Mouse (Mus musculus): Measurements from ENCODE around the gene Tmem189.
A peak's percentile ranks its signal among the peaks of the same experiment; 100 is the strongest.

Tmem189 gene

GRCm38 (mm10) chr2:167679902-167680430 is 9.7 kb downstream of the Tmem189 start:
- peak; percentile 93 for DNase-seq (ENCODE audit: low spot score)

GRCm38 (mm10) chr2:167678600-167678999 is 11.0 kb downstream of the Tmem189 start:
- DNase-seq (ENCODE audit: low spot score), result peak; percentile 70

- no peak for DNase-seq (ENCODE audit: low spot score)
These were observed 14.3 kb downstream of the Tmem189 start for GRCm38 (mm10) chr2:167675120-167675909.

GRCm38 (mm10) chr2:167672212-167672685 is 17.4 kb downstream of the Tmem189 start:
- DNase-seq (ENCODE audit: low spot score), result peak; percentile 49

- no peak for DNase-seq (ENCODE audit: low spot score)
These were observed 18.5 kb downstream of the Tmem189 start for GRCm38 (mm10) chr2:167671101-167671633.

- no peak for DNase-seq (ENCODE audit: low spot score)
These were observed 20.2 kb downstream of the Tmem189 start for GRCm38 (mm10) chr2:167669398-167669797.

GRCm38 (mm10) chr2:167668426-167668825 is 21.2 kb downstream of the Tmem189 start:
- DNase-seq (ENCODE audit: low spot score), result no peak

- DNase-seq (ENCODE audit: low spot score), result no peak
These were observed 23.5 kb downstream of the Tmem189 start for GRCm38 (mm10) chr2:167665972-167666713.

GRCm38 (mm10) chr2:167662713-167663112 is 26.9 kb downstream of the Tmem189 start:
- no peak for DNase-seq (ENCODE audit: low spot score)

GRCm38 (mm10) chr2:167661270-167662203 is 28.1 kb downstream of the Tmem189 start, which contains the start of gene Gm20431:
Gene Gm20431 (minus strand): TSS chr2:167661496.
- DNase-seq (ENCODE audit: low spot score), result peak; percentile 98

GRCm38 (mm10) chr2:167660611-167660971 is 29.0 kb downstream of the Tmem189 start:
- no peak for DNase-seq (ENCODE audit: low spot score)

GRCm38 (mm10) chr2:167659847-167660610 is 29.6 kb downstream of the Tmem189 start:
- DNase-seq (ENCODE audit: low spot score), result peak; percentile 75

GRCm38 (mm10) chr2:167659177-167659846 is 30.3 kb downstream of the Tmem189 start:
- DNase-seq (ENCODE audit: low spot score), result no peak

GRCm38 (mm10) chr2:167658712-167659111 is 30.9 kb downstream of the Tmem189 start:
- DNase-seq (ENCODE audit: low spot score), result no peak

GRCm38 (mm10) chr2:167657973-167658372 is 31.6 kb downstream of the Tmem189 start:
- DNase-seq (ENCODE audit: low spot score), result no peak

GRCm38 (mm10) chr2:167656629-167657478 is 32.8 kb downstream of the Tmem189 start:
- DNase-seq (ENCODE audit: low spot score), result no peak

GRCm38 (mm10) chr2:167654911-167655600 is 34.6 kb downstream of the Tmem189 start:
- DNase-seq (ENCODE audit: low spot score), result no peak

- DNase-seq (ENCODE audit: low spot score), result no peak
These were observed 36.9 kb downstream of the Tmem189 start for GRCm38 (mm10) chr2:167652694-167653093.

Measured in testis, postnatal 10 days (tissue).